Mouse (Mus musculus): ENCODE results near the gene B230104I21Rik.
A peak's percentile ranks its signal among the peaks of the same experiment; 100 is the strongest.

B230104I21Rik gene

DNA sequence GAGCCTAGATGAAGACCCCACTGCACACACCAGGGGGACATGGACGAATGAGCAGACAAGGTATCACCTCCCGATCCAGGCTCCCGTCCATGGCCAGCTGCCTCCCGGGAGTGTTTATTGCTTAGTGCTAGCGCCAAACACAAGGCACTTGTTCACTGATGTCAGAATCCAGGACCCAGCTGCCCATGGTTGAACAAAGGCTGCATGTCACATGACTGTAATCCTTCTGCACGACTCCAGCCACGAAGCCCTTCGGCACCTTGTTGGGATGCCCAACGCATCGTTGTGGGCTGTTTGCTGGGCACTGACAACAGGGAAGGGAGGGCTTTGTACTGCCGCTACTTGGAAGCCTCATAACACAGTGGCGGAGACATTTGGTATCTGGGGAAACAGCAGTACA, at the start of gene B230104I21Rik:
B230104I21Rik (plus strand) TSS at position 367 of the 400 bp plus-strand sequence.
- DNase-seq (ENCODE audit: low spot score in 2 of 2) = no peak

DNA sequence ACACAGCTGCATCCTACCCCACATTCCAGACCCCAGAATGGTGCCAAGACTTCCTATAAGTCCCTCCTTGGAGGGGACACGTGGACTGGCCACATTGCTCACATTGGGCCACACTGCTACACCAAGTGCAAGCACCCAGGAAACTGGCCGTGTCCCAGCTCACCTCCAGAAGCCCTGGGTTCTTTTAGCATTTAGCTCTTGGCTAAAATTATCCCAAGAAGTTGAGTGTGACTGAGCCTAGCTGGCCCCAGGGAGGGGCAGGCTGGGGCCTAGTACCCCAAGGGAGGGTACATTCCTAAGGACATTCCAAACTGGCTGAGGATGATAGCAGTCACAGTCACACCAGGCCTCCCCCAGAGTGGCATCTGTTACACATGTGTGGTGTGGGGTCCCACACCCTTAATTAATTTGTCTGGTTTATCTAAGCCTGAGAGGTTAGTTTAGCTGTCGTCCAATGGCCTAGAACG, 42.2 kb upstream of the B230104I21Rik start:
- DNase-seq (ENCODE audit: low spot score in 2 of 2) = no peak

DNA sequence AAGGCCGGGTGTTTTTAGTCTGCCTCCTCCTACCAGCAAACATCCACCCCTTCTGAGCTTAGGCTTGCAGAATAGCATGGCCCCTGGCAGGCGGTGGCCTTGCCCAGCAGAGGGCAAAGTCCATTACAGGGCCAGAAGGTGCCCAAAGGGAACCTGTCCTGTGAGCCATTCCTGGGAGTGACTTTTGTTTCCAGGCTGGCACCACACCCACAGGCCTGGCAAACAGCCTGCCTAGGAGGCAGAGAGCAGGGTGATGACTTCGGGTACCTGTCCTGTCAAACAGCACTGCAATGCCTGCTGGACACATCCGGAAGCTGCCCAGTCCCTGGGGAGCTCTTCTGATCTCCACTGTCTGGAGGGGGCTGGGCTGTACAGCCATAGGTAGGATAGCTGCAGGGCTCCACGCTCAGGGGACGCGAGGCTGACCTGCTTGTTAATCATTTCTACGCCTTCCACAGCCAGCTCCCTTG, 41.6 kb upstream of the B230104I21Rik start:
- no peak for DNase-seq (ENCODE audit: low spot score in 2 of 2)

DNA sequence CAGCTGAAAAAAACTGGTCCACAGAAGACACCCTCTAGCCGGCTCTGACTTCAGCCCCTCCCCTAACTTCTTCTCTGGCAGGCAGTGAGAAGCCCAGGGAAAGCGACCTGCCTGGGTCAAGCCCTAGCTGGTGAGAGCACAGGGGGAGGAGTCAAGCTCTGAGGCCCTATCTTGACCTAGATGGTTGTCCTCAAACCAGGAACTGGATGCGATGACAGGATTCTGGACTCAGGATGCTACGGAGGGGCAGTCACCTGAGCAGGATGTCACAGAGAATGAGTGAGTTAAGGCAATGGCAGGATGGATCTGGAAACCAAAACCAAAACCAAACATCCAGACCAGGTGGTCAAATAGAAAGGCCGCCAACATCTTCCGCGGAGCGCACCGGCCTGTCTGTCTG, 38.2 kb upstream of the B230104I21Rik start:
- no peak for DNase-seq (ENCODE audit: low spot score in 2 of 2)

DNA sequence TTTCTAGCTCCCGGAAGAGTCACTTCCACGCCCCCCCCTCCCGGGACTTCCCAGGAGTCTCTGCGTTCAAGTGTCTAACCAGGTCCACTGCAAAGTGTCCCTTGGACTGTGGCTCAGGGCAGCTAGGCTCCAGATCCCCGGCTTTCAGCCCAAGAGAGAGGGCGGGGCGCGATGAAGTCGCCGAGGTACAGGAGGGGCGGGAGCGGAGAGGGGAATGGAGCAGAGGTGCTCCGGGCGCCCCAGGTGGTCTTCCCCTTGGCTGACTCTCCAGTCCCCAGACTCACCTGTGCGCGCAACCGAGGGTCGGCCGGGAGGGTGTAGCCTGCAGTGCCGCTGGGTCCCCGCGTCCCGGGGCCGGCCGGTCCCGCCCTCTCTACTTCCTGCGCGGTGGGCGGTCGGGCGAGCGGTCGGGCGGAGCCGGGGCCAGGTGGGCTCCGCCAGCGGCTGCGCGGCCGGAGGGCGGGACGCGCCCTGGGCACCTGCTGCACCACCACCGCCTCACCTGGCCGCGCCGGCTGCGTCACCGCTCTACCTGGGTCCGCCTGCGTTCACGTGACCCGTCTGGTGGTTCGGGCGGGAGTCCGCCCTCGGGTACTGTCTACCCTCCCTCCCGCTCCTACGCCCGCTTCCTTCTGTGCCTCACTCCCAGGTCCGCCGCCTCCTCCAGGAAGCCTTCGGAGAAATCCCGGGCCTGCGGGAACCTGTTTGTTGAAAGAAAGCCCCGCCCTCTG, 36.2 kb upstream of the B230104I21Rik start:
- no peak for DNase-seq (ENCODE audit: low spot score in 2 of 2)

DNA sequence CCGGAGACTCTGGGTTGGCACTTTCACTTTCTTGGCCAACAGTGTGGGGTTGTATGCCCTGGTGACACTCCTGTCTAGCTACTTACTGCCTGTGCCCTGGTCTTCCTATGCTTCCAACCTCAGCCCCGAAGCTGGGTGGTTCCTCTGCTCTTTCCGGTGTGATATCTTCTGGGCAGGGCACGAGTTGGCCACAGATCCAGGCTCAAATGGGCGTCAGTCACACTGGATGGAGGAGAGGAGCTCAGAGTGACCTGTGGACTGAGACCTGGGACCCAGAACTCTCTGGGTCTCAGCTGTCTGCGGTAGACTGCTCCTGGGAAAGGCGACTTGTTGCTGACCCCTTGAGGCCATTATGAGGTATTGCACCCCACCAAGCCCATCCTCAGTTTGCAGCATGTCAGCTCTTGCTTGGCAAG, 34.5 kb upstream of the B230104I21Rik start, which contains the start of gene Arhgef16:
Arhgef16 (minus strand) TSS at position 211 of the 416 bp plus-strand sequence.
- no peak for DNase-seq (ENCODE audit: low spot score in 2 of 2)

DNA sequence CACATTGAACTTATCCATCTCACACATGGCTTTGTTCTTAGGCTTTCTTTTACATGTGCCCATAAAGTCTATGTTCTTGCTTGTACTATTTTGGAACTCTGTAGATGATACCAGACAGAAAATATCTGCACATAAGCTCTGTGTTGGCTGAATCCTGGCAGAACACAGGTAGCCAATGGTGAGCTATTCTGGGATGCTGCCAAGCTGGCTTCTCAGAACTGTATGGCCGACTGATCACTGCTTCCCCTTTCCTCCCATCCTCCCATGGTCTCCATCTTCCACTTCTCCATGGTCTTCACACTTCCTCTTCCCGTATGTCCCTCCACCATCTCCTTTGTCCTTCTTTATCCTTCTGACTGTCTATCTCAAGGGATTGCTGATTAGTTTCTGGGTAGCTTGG, 26.8 kb upstream of the B230104I21Rik start:
- DNase-seq (ENCODE audit: low spot score in 2 of 2) = no peak

DNA sequence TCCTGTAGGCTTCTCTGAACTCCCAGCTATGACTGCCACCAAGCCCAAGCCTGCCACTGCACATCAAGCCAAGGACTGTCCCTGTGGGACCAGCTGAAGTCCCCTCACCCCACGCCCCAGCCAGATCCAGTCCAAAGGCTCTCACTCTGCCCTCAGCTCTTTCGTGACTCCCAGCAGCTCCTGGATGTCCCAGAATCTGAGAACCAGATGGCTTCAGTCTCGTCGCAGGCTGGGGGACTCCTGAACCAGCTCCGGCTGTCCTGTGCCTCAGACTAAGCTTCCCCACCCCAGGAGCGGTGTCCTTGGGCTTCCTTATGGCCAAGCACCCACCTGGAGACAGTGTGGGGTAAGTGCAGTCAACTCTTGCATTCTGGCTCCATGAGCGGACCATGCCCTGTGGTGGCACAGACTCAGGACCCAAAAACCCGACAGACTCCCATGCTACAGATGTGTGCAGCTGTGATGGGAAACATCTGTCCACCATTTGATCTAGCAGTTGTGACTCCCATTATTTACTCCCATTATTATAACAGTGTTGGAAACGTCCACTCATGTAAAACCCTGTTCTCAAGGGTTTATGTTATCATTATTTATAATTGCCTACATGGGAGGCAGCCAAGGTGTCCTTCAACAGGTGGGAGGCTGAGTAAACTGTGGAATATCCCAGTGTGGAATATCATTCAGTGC, 25.2 kb upstream of the B230104I21Rik start:
- DNase-seq (ENCODE audit: low spot score in 2 of 2) = no peak

DNA sequence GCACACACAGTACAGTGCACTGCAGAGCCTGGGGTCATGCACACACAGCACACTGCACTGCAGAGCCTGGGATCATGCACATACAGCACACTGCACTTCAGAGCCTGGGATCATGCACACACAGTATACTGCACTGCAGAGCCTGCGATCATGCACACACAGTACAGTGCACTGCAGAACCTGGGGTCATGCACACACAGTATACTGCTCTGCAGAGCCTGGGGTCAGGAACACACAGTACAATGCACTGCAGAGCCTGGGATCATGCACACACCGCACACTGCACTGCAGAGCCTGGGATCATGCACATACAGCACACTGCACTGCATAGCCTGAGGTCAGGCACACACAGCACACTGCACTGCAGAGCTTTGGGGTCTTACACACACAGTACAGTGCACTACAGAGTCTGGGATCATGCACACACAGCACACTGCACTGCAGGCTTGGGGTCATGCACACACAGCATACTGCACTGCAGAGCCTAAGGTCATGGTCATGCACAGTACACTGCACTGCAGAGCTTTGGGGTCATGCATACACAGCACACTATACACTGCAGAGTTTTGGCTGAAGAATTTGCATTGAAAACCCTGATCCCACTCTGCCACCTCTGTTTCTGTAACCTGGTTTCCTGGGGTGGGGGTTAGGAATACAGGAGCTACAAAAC, 23.6 kb upstream of the B230104I21Rik start:
- DNase-seq (ENCODE audit: low spot score in 2 of 2) = no peak

DNA sequence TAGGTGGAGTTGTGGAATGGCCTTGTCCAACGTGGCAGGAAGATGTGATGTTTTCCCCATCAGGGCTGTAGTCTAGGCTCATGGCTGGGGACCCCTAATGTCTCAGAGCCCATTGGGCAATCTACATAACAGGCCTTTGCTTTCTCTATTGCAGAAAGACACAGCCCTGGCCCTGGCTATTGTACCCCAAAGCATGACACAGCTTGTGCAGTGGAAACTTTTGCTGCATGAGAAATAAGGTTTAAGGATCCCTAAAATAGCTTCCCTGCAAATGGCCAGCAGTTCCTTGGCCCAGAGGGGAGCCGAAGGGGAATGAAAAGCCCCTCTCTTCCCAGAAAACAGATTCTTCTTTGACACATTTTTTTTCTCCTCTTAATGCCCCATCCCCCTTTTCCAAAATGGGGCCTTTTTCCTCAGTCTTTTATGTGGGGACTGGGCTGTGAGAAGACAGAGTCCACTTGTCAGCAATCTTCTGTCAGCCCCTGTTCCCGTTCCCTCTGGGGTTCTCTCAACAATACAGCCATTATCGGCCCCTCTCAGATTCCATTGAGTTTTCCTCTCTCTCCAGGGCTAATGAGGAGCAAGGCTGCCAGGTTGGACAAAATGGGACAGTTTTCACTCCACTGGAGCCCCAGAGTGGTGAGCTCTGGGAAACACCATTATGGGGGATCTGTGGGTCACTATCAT, 22.8 kb upstream of the B230104I21Rik start:
- DNase-seq (ENCODE audit: low spot score in 2 of 2) = no peak

DNA sequence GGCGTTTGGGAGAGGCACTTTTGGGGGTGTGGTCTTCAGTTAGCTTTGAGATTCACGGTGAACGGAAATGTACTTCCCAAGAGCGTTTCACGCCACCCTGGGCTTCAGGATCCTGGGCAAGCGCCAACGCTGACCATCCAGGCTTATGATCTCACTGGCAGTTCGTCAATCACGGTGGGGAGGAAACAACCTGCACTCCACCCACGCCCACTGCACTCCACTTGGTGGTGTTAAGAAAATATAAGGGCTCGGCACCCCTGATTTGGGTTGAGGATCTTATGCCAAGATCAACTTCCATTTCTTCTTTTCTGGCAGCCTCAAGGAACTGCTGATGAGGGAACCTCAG, 22.3 kb upstream of the B230104I21Rik start:
- DNase-seq (ENCODE audit: low spot score in 2 of 2) = no peak

DNA sequence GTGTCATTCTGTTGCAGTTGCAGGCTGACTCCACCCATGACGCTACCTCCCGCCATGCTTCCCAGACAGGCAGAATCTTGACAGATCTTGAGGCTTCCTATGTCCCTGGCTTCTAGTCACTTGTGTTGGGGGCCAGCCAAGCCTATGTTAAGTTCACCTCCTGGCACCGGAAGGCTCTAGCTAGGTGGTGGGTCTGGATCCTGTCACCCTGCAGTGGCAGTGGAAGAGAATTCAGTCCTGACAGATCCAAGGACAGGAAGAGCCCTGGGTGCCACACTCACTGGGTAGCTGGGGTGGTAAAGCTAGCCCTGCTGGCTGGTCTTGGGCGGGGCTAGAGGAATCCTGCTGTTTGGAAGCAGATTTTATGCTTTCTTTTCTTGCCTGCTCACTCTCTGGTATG, 10.5 kb upstream of the B230104I21Rik start:
- no peak for DNase-seq (ENCODE audit: low spot score in 2 of 2)

DNA sequence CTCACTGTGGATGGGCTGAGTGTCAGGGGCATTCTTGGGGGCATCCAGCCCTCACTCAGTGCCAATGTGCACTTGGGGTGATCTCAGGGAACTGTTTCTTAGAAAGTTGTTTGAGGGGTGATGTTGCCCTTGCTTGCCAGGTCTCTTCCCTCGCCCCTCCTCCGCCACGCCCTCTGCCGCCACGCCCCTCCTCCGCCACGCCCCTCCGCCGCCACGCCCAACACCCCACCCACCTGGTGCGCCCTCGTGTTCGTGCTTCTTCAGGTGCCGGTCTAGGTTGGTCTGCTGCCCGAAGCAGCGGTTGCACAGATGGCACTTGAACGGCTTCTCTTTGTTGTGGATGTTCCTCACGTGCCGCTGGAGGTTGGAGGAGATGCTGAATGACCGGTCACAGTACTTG, 7.5 kb upstream of the B230104I21Rik start:
- no peak for DNase-seq (ENCODE audit: low spot score in 2 of 2)

DNA sequence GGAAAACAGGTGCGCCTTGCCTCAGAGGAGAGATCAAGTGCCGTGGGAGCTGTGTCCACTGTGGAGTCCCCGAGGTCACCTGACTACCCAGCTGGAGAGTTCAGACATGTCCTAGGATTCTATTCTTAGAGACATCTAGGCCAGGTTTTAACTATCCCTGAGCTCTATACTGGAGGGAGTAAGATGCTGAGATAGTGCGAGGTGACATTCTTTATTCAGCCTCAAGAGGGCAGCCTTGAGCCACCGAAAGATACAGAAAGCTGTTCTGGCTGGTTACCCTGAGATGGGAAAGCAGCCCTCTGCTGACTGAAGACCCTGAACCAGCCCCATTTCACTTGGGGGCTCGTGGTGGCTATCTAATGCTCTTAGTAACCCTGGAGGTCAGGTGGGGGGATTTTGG, 7.1 kb upstream of the B230104I21Rik start:
- peak in 1 of 2 experiments; percentile 36 for DNase-seq (ENCODE audit: low spot score in 2 of 2)

DNA sequence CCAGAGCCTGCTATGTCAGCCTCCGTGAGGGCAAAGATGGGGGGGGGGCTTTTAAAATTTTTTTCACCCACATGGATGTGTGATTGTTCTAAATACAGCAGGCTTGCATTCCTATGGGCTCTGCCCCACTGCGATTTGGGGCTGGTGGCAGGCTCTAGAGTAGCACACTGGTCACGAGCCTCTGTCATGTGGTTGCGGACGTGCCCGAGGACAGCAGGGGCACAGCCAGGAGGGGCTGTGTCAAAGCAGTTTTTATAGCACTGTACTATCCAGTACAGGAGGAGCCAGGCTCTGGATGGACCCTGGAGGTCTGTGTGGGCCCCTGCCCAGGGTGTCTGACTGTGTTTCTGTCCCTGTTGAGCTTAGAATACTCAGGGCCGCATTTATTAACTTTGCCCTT, 5.9 kb upstream of the B230104I21Rik start:
- no peak for DNase-seq (ENCODE audit: low spot score in 2 of 2)

DNA sequence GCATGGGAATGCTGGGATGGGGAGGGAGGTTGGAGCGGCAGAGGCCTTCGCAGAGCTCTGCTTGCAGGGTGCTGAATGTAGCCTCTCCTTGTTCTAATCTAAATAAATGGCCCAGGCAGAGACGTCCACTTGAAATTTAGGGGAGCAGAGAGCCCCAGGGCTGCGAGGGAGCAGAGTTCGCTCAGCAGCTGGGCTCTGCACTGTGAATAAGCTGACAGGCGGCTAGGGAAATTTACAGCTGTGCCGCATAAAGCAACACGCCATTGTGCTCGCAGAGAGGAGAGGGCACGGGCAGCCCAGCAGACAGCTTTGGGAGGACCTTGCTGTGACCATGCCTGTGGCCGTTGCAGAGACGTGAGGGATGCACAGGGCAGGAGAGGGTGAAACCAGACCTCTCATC, 4.7 kb upstream of the B230104I21Rik start:
- DNase-seq (ENCODE audit: low spot score in 2 of 2) = no peak

DNA sequence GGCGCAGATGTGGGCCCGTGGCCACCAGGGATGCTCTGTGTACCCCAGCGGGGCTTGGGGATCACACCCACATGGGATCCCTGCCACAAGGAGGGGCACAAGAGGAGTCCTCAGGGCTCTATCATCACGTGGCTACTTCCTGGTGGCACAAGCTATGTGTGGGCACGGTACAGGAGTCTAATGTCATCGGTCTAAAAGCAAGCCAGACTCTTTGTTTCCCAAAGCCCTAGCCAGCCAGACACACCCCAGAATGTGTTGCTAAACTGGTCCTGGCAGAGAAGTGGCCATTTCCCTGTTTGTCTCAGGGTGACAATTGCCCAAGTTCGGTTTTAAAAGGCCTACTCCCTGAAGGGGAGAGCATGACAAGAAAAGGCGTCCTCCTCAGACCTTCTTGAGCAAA, 2.6 kb upstream of the B230104I21Rik start:
- no peak for DNase-seq (ENCODE audit: low spot score in 2 of 2)

DNA sequence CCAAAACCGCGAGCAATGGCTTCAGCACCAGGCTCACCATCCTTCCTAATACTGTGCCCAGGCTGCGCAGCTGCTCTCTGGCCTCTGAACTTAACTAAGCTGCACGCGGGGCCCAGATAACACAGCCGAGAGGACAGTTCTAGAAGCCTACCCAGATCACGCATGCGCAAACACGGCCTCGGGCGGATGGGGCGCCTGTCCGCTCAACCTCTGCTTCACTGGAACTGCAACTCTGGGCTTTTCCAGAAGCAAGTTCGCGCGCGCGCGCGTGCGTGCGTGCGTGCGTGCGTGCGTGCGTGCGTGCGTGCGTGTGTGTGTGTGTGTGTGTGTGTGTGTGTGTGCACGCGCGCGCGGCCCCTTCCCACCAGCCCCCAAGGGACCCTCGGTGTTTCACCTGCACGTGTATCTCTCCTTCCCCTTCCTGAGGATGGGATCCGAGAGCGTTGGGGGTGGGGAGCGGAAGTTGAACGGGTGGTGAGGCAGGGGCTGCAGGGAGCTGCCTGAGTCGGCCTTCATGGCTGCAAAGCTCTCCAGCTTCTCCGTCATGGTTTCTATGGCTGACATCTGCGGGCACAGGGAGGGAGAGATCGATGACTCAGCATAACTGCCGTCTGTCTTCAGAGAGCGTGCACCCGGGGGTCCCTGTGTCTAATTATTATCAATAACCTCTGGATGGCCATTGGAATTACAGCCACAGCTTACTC, 1.1 kb upstream of the B230104I21Rik start:
- DNase-seq (ENCODE audit: low spot score in 2 of 2) = peak in 1 of 2 experiments; percentile 27

DNA sequence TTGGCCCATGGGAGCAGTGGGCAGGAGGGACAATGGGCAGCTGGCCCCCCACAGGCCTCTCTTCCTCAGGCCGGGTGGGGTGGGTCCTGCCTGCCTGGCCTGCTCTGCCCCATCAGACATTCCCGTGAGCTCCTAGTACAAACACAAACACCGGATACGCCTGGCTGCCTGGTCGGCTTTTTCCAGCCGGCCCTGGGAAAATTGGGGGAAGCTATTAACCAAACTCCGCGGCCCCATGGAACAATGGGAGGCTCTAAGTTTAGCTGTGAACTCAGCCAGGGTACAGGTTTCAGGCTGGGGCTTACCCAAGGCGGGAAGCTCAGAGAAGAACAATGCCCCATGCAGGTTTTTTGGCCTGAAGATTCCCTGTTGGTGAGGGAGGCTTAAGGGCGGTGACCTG, 723 bp downstream of the B230104I21Rik start:
- no peak for DNase-seq (ENCODE audit: low spot score in 2 of 2)

DNA sequence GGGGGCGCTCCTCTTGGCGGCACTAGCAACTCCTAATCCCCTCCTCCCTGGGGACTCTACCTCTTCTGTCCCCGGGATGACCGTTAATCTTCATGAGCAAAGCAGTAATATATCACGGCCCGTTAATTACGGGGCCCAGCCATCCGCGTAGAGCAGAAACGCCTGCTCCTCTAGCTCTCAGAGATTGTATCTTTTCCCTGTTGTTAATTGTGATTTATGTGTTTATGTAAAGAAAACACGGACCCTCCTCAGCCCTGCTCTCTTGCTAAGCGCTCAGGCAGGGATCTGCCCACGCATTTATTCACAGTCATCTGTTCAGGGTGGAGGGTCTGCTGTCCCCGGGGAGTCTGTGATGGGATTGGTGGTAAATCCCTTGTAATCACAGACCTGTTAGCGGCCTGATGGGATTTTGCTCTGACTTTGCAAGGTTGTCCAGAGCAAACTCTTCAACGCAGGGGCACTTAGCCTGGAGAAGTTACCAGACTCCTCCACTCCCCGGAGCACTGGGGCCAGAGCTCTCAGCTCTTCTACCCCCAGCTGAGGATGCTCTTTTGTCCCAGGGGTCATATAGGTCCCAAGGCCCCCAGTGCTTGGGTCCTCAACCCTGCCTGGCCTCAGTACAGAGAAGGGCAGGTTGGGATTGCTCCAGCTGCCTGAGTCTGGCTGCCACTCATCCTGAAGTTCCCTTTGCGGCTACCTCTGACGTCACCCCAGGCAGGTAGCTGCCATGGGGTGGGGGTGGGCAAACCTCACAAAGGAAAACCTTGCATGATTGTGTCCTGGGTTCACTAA, 11.0 kb downstream of the B230104I21Rik start:
- no peak for DNase-seq (ENCODE audit: low spot score in 2 of 2)
